Mouse (Mus musculus) midbrain, embryonic 11.5 days (tissue): Measurements from ENCODE around the gene Chd6. TPM values are rescaled to one million over a fixed set of nuclear protein-coding genes. Genes with fewer than 3 reads are reported as not detected.

ENCODE experiments used
- ATAC-seq: fragments of 200-750 bp; cut with Nextera tagmentation; 2 replicates; pipeline ENCODE4 v1.8.0; 2017; ENCODE audit warnings: moderate TSS enrichment, moderate library complexity; ENCODE audit not compliant: low FRiP score
- DNase-seq: peaks from one replicate; pipeline ENCODE4 v3.0.0; 2015; ENCODE audit warnings: low spot score; ENCODE audit errors: missing footprints
- H3K27ac ChIP-seq: fragments of 300-500 bp; sonication (generic); 2 replicates; pipeline ENCODE4 v1.5.1; 2014; ENCODE audit warnings: low read depth, low read length
- H3K27me3 ChIP-seq: fragments of 300-500 bp; sonication (generic); 2 replicates; pipeline ENCODE4 v1.6.1; 2014; ENCODE audit warnings: mild to moderate bottlenecking, low read length, moderate library complexity, mixed read lengths; ENCODE audit not compliant: control insufficient read depth, insufficient read depth
- H3K36me3 ChIP-seq: fragments of 300-500 bp; sonication (generic); 2 replicates; pipeline ENCODE4 v1.6.1; 2014; ENCODE audit warnings: mild to moderate bottlenecking, low read length, moderate library complexity, mixed read lengths; ENCODE audit not compliant: control insufficient read depth, insufficient read depth
- H3K4me1 ChIP-seq: fragments of 300-500 bp; sonication (generic); 2 replicates; pipeline ENCODE4 v1.6.1; 2014; ENCODE audit warnings: low read length; ENCODE audit not compliant: control insufficient read depth, insufficient read depth
- H3K4me2 ChIP-seq: fragments of 300-500 bp; sonication (generic); 2 replicates; pipeline ENCODE4 v1.6.1; 2014; ENCODE audit warnings: mild to moderate bottlenecking, moderate library complexity
- H3K4me3 ChIP-seq: fragments of 300-500 bp; sonication (generic); 2 replicates; pipeline ENCODE4 v1.5.1; 2014; ENCODE audit warnings: low read depth, low read length
- H3K9ac ChIP-seq: fragments of 300-500 bp; sonication (generic); 2 replicates; pipeline ENCODE4 v1.6.1; 2014; ENCODE audit warnings: low read length
- H3K9me3 ChIP-seq: fragments of 300-500 bp; sonication (generic); 2 replicates; pipeline ENCODE4 v1.6.1; 2016; ENCODE audit warnings: low read length; ENCODE audit not compliant: control insufficient read depth
- WGBS: fragments of 180-500 bp; shearing (Covaris S2); extraction: QIAGEN DNeasy Blood & Tissue Kit; methylation state at CpG from one replicate; pipeline ENCODE4 v1.1.7; 2014; 5-methylcytosine and 5-hydroxymethylcytosine counted together
- polyA plus RNA-seq: library from polyadenylated mRNA; unstranded; fragments of >200 nt; fragmentation: Nextera tagmentation; extraction: Ambion mirVana; gene quantifications from 2 replicates; pipeline ENCODE4 v1.2.1, GENCODE M21; 2014

Gene Chd6
- polyA plus RNA-seq, 1 experiment from 2014 or later, result 34.4 TPM

GRCm38 (mm10) chr2:160901656-160902412 lies 207.0 kb downstream of the Chd6 start:
- no peak for DNase-seq

More at GRCm38 (mm10) chr2:160901656-160902412, 207.0 kb downstream of the Chd6 start:
- no peak for ATAC-seq
- Histone ChIP-seq H3K9ac (no peak overlapping the region), H3K4me3 (no peak overlapping the region), H3K36me3 (no peaks in the 10 kb centered on the region), H3K9me3 (no peaks in the 10 kb centered on the region), H3K4me1 (no peaks in the 10 kb centered on the region), H3K27ac (no peak overlapping the region), H3K4me2 (no peak overlapping the region), H3K27me3 (no peaks in the 10 kb centered on the region)
- WGBS, result 83% methylated on average over 7 of the region's 7 CpGs

Other genes with a start within 250 kb of the Chd6 start
- 7.8 and 8.9 TPM in 2 replicates for gene Zhx3, start 236.1 kb downstream of the Chd6 start, polyA plus RNA-seq
- gene Lpin3, start 228.4 kb downstream of the Chd6 start, polyA plus RNA-seq, result 0.10 and 0.21 TPM in 2 replicates
- 2.6 and 2.9 TPM in 2 replicates for gene Emilin3, start 196.7 kb downstream of the Chd6 start, polyA plus RNA-seq